Mouse (Mus musculus) layer of hippocampus, adult 9-11 months (tissue): ENCODE measurements at regions not wholly inside any gene's neighbourhood (a gene's known extent, or its start where the extent isn't known, plus 50 kb on each side); places are given as distances from the start of the nearest gene placed in this dataset.

Experiments used
- DNase-seq: peaks from one replicate; pipeline ENCODE4 v3.0.0; 2022

GRCm38 (mm10) chr10:99375101-99375500 lies 112.1 kb downstream of the Dusp6 start:
- no peak for DNase-seq

DNA sequence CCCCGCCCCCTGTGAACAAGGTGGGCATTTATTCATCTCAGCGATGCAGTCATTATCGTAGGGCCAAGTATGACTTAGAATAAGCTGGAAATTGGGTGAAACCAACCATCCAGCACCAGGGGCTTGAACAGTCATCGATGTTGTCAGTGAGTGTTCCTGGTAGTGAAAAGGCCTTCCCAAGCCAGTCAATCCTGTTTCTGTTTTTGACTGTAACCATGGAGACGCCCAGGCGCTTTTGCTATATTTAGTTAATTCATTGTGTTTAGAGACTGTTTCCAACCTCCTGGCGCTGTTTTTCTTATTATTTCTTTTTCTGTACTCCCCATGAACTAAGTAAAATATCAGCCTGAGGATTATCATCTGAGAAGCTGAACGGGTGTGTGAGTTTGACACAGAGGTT lies 113.4 kb downstream of the Dusp6 start:
- DNase-seq, result peak; percentile 57

DNA sequence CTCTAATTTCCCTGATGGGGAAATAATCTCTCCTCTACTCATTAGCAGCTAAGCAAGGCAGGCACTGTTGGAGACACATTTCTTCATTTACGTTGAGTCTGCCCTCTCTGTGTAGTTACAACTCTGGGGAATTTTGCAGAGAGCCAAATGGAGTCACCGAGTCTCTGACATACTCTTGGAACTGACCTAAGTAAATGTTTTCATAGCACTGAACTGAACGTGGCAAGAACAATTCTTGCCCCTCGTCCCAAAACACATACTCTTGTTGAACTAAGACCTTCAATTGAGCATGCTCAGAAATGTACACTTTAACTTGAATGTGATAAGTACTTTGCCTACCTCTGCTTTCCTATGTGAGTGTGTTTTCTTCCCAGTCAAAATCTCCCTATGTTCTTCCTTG lies 114.5 kb downstream of the Dusp6 start:
- no peak for DNase-seq

DNA sequence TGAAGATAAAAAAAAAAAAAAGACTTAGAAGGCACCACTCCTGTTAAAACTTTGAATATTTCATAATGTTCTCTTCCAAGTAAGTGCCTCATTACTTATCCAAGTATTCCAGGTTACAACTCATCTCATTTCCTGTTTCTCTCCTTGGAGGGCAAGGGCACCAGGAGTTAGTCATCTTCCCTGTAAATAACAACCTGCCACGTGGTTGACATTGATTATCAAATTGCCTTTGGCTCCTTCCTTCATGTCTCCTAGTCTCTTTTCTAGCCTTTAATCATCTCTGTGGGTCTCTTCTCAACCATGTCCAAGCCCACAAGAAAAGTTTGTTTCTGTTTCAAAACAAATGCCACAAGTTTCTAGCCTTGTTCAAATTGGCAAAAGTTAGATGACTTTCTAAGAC lies 116.1 kb downstream of the Dusp6 start:
- no peak for DNase-seq

- no peak for DNase-seq
These were observed 117.1 kb downstream of the Dusp6 start for GRCm38 (mm10) chr10:99380170-99380569.

DNA sequence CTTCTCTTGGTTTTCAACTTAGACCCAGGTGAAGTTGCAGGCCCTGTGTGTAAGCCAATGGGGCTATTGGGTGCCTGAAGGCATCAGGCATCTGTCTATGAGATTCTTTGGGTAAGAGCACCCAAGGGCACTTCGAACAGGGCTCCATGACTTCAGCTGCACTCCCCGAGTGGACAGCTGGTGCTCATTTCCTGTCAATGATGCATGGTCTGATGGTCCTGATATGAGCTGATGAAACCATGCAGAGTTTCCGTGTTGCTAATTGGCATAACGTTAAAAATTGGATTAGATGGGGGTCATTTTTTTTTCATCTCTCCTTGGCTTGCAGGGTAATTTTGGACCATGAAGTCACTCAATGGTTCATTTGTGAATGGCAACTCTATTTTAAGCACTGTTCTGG lies 120.0 kb downstream of the Dusp6 start:
- no peak for DNase-seq

DNA sequence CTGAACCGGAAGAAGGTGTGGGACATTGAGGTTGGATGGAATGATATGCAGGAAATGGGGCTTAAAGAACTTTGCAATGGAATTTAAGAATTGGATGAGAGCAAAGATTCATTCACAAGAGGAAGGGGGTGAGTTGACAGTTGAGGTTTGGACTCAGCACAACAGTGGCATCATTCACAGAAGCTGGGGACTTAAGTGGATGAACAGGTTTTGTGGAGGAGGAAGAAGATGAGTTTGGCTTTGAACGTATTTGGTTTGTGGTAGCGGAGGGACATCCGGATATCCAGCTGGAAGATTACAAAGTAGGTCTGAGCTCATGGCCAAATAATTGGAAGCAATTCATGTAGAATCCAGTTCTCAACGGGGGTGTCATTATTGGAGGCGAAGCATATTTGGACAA lies 121.3 kb downstream of the Dusp6 start:
- DNase-seq, result no peak

- no peak for DNase-seq
These were observed 121.8 kb downstream of the Dusp6 start for GRCm38 (mm10) chr10:99384851-99385250.

GRCm38 (mm10) chr10:99385854-99386253 lies 122.8 kb downstream of the Dusp6 start:
- no peak for DNase-seq

- DNase-seq, result no peak
These were observed 125.5 kb downstream of the Dusp6 start for GRCm38 (mm10) chr10:99388526-99388925.

DNA sequence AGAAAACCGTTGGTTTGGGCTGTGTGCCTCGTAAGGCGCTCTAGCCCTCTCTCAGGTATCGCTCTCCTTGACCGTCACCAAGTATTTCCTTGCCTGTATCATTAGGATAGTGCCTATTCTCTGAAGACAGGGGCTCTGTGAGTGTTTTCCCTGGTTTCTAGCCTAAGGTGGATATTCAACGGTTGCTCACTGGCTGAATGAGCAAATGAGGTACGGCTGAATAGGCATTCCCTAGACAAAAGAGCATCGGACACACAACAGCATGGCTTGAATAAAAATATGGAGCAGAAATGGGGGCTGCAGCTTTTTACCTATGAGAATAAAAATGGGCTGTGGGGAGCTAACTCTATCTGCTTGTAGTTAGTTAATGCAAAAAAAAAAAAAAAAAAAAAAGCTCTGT lies 126.0 kb downstream of the Dusp6 start:
- no peak for DNase-seq

- DNase-seq, result no peak
These were observed 127.7 kb downstream of the Dusp6 start for GRCm38 (mm10) chr10:99390609-99391183.

DNA sequence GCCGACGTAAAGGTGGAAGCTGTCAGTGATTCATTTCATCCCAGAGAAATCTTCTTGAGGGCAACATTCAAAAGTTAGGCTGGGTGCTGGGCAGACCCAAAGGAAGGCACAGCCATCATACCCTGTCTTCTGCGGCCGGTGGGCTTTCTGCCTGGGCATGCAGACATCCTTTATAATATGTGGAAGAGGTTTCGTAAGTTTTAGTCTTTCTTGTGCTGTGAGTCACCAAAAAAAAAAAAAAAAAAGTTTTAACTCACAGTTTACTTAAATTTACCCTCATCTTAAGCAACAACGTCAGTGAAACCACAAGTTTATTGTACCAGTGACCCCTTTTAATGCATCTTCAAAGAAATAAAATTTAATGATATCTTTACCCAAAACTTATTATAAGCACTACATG lies 128.7 kb downstream of the Dusp6 start:
- DNase-seq, result no peak

- DNase-seq, result no peak
These were observed 129.9 kb downstream of the Dusp6 start for GRCm38 (mm10) chr10:99392979-99393378.

- DNase-seq, result peak; percentile 57
These were observed 130.5 kb downstream of the Dusp6 start for GRCm38 (mm10) chr10:99393523-99393922.

GRCm38 (mm10) chr10:99395411-99395810 lies 132.4 kb downstream of the Dusp6 start:
- no peak for DNase-seq

GRCm38 (mm10) chr10:99396630-99397029 lies 133.6 kb downstream of the Dusp6 start:
- no peak for DNase-seq

DNA sequence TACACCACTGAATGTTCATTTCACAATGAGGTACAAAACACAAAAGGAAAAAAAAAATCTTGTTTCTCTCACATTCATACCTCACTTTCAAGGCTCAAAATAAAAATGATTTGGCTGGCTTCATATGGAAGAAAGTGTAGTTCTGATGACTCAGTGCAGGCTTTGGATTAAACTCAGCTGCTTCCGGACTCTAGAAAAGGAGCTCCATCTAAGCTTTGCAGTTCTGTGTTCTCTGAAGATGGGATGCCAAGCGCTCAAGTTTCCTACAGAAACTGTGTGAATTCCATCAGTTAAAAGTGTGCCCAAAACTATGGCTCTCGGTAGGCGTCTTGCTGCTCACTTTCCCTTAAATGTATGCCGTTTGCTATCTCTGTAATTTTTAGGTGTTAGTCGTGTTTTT lies 137.0 kb downstream of the Dusp6 start:
- DNase-seq, result no peak

DNA sequence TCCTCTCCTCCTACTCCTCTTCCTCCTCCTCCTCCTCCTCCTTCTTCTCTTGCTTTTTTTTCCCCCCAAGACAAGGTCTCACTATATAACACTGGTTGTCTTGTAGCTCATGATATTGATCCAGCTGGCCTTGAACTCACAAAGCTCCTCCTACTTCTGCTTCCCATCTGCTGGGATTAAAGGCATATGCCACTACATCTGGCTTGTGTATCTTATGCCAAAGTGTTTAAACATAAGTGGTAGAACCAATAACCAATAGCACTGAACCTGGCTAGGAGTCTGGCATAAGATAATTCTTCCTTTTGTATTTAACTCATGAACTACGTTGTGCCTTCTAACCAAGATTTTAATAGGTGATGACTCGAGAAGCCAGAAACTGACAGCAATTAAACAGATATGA lies 143.7 kb downstream of the Dusp6 start:
- DNase-seq, result peak; percentile 45

GRCm38 (mm10) chr10:99408786-99409185 lies 145.8 kb downstream of the Dusp6 start:
- DNase-seq, result no peak

DNA sequence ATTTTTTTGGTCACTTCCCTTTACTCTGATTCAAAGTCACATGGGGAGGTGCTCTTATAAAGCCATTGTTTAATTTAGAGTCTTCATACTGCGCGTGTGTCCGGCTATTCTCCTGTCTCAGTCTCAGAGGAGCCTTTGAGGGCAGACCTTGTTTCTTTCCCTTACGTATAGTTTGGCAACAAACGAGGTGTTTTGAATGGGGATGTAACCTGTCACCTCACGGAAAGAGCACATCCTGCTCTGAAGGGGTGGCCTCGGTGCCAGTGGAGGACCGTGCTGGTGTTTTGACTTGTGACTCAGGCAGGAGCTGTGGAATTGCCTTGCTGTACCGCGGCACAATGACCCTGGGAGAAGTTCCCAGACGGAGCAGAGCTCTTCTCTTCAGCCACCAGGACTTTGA lies 146.7 kb downstream of the Dusp6 start:
- no peak for DNase-seq

GRCm38 (mm10) chr10:99410754-99411153 lies 147.7 kb downstream of the Dusp6 start:
- DNase-seq, result no peak

- no peak for DNase-seq
These were observed 150.4 kb downstream of the Dusp6 start for GRCm38 (mm10) chr10:99413455-99413854.

GRCm38 (mm10) chr10:99416271-99416670 lies 153.2 kb downstream of the Dusp6 start:
- DNase-seq, result no peak

DNA sequence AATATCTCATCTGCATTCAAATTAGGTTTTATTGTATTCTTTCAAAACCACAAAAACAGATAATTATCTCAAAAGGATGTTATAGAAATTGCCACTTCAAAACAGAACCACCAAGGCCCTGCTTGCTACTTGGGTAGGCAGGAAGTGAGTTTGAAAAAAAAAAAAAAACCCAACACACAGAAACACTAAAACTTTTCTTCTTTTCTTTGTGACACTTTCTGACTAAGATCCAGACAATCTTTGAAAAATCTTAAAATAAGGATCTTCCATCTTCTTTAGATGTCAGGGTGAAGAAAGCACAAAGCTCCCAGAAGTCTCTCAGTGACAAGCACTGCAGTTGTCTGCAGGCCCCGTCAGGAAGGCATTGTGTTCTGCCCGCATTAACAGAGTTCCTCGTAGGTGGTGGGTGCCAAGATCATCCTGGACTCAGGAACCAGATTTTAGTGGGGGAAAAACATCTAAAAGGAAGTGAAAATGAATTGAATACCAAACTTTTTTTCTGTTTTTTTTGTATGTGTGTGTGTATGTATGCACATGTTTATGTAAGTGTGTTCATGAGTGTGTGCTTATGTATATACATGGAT lies 154.0 kb downstream of the Dusp6 start:
- DNase-seq, result no peak
